Mouse (Mus musculus) heart, embryonic 12.5 days (tissue): ENCODE results near the gene Cilp2. TPM values are rescaled to one million over a fixed set of nuclear protein-coding genes. Genes with fewer than 3 reads are reported as not detected.

Experiments used
- ATAC-seq: fragments of 200-750 bp; cut with Nextera tagmentation; 2 replicates; pipeline ENCODE4 v1.8.0; 2017; ENCODE audit warnings: moderate TSS enrichment, moderate library complexity; ENCODE audit not compliant: insufficient number of reproducible peaks, low FRiP score
- H3K27ac ChIP-seq: fragments of 300-500 bp; sonication (generic); 2 replicates; pipeline ENCODE4 v1.5.1; 2016; ENCODE audit warnings: mild to moderate bottlenecking, moderate library complexity; ENCODE audit not compliant: poor library complexity, severe bottlenecking
- H3K27me3 ChIP-seq: fragments of 300-500 bp; sonication (generic); replicated peaks from 2 replicates; pipeline ENCODE4 v1.6.1; 2016; ENCODE audit warnings: mild to moderate bottlenecking, moderate library complexity
- H3K36me3 ChIP-seq: fragments of 300-500 bp; sonication (generic); 2 replicates; pipeline ENCODE4 v1.6.1; 2016; ENCODE audit warnings: mild to moderate bottlenecking, moderate library complexity
- H3K4me1 ChIP-seq: fragments of 300-500 bp; sonication (generic); replicated peaks from 2 replicates; pipeline ENCODE4 v1.6.1; 2016; ENCODE audit warnings: mild to moderate bottlenecking
- H3K4me2 ChIP-seq: fragments of 300-500 bp; sonication (generic); 2 replicates; pipeline ENCODE4 v1.6.1; 2016; ENCODE audit warnings: mild to moderate bottlenecking, moderate library complexity
- H3K4me3 ChIP-seq: fragments of 300-500 bp; sonication (generic); 2 replicates; pipeline ENCODE4 v1.5.1; 2016; ENCODE audit warnings: mild to moderate bottlenecking
- H3K9ac ChIP-seq: fragments of 300-500 bp; sonication (generic); 2 replicates; pipeline ENCODE4 v1.6.1; 2016; ENCODE audit warnings: mild to moderate bottlenecking, moderate library complexity
- H3K9me3 ChIP-seq: fragments of 300-500 bp; sonication (generic); replicated peaks from 2 replicates; pipeline ENCODE4 v1.6.1; 2016; ENCODE audit warnings: mild to moderate bottlenecking, moderate library complexity
- WGBS: fragments of 180-500 bp; shearing (Covaris S2); methylation state at CpG from one replicate; pipeline ENCODE4 v1.1.7; 2016; 5-methylcytosine and 5-hydroxymethylcytosine counted together
- polyA plus RNA-seq: library from polyadenylated mRNA; unstranded; fragments of >200 nt; fragmentation: Nextera tagmentation; extraction: Ambion mirVana; gene quantifications from 2 replicates; pipeline ENCODE4 v1.2.1, GENCODE M21; 2016

The Cilp2 gene
- polyA plus RNA-seq, 1 experiment from 2014 or later, result 0.78 TPM

DNA sequence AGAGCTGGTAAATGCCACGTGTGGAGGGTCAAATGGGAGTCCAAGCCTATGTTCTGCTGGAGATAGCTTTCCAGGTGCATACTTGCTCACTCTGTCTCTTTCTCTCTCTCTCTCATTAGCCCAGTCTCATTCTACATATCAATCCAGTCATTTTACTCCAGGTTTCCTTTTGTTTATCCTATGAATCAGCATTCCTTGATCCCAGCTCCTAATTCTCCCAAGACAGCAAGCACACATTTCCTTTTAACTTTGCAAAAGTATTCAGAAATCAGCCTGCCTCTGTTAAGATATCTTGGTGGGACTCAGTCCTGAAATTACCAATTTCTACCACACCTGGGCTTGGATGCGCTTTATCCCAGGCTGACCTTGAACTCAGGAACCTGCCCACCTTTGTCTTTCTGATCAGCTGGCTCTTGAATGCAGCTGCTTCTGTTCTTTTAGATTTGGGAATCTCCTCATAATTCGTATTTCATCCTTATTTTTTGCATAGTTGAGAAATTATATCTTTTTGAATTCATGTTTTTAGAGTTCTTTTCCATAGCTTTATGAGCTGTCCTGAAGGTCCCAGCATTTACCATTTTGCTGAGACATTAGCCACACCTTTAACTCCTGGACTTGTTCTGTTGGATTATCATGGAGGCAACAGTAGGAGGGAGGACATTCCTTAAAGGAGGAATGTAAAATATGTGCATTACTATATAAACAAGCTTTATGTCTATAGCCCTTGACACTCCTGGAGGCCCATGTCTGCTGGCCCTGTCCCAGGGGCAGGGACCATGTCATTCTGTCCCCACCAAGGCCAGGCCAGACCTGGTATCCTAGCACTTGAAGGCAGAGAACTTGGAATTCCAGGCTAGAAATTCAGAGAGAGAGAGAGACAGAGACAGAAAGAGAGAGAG lies 40.1 kb downstream of the Cilp2 start:
- H3K36me3 ChIP-seq, result no peaks in the 10 kb centered on the region
- H3K27ac ChIP-seq, result no peak overlapping the region
- H3K4me2 ChIP-seq, result no peak overlapping the region
- H3K9me3 ChIP-seq, result no peaks in the 10 kb centered on the region
- H3K4me1 ChIP-seq, result peaks cover 18% of the 10 kb centered on the region
- WGBS, result 68% methylated on average over 3 of the region's 3 CpGs
- H3K9ac ChIP-seq, result no peak overlapping the region
- no peak overlapping the region for H3K4me3 ChIP-seq
- H3K27me3 ChIP-seq, result no peaks in the 10 kb centered on the region
- ATAC-seq, result no peak

- no peak overlapping the region for H3K27ac ChIP-seq
- WGBS, result 73% methylated on average over 8 of the region's 8 CpGs
- no peaks in the 10 kb centered on the region for H3K36me3 ChIP-seq
- no peaks in the 10 kb centered on the region for H3K9me3 ChIP-seq
- H3K4me3 ChIP-seq, result no peak overlapping the region
- no peak overlapping the region for H3K4me2 ChIP-seq
- ATAC-seq, result no peak
- H3K9ac ChIP-seq, result no peak overlapping the region
- H3K4me1 ChIP-seq, result peaks cover 6% of the 10 kb centered on the region; the same call in 1 of the 2 replicates
- no peaks in the 10 kb centered on the region for H3K27me3 ChIP-seq
Observed at GRCm38 (mm10) chr8:69837057-69837682, 50.3 kb downstream of the Cilp2 start.

- Histone ChIP-seq H3K36me3 (no peaks in the 10 kb centered on the region), H3K9ac (peak within 1 kb of the TSS; percentile 71), H3K27me3 (no peaks in the 10 kb centered on the region), H3K4me1 (peaks cover 10% of the 10 kb centered on the region; the same call in 1 of the 2 replicates), H3K9me3 (no peaks in the 10 kb centered on the region), H3K4me3 (peak within 1 kb of the TSS; percentile 59), H3K4me2 (peak within 1 kb of the TSS; percentile 91), H3K27ac (0 out of 2 replicates have a peak within 1 kb of the TSS, but pooled peaks have one; percentile 41)
- ATAC-seq, result peak; percentile 89
- WGBS, result under 1% methylated on average over 38 of the region's 38 CpGs
Observed at GRCm38 (mm10) chr8:69832298-69832853, 55.1 kb downstream of the Cilp2 start, which contains the start of gene Pbx4. TSS of gene Pbx4 (plus strand) at chr8:69832491.

Other genes starting within 250 kb of the Cilp2 start
- 2.0 and 2.2 TPM in 2 replicates for gene Zfp964, start 233.2 kb downstream of the Cilp2 start, polyA plus RNA-seq
- gene Zfp869, start 177.0 kb downstream of the Cilp2 start, polyA plus RNA-seq, result 21.2 and 22.0 TPM in 2 replicates
- gene Zfp963, start 137.7 kb downstream of the Cilp2 start, polyA plus RNA-seq, result 2.9 and 3.3 TPM in 2 replicates
- gene Gm20422, start 112.8 kb downstream of the Cilp2 start, polyA plus RNA-seq, result 0.33 TPM in 1 of 2 replicates, not detected in the other
- 34.4 and 36.7 TPM in 2 replicates for gene Atp13a1, start 96.5 kb downstream of the Cilp2 start, polyA plus RNA-seq
- gene Zfp866, start 96.5 kb downstream of the Cilp2 start, polyA plus RNA-seq, result 16.9 and 18.0 TPM in 2 replicates
- 8.5 and 8.6 TPM in 2 replicates for gene Gmip, start 79.0 kb downstream of the Cilp2 start, polyA plus RNA-seq
- 0.32 and 0.36 TPM in 2 replicates for gene Lpar2, start 65.3 kb downstream of the Cilp2 start, polyA plus RNA-seq
- 4.7 TPM in 2 replicates for gene Pbx4, start 55.2 kb downstream of the Cilp2 start, polyA plus RNA-seq
- gene Tssk6, start 14.5 kb upstream of the Cilp2 start, polyA plus RNA-seq, result 1.9 and 3.1 TPM in 2 replicates
- gene Ndufa13, start 14.9 kb upstream of the Cilp2 start, polyA plus RNA-seq, result 309 and 314 TPM in 2 replicates
- 7.4 and 8.9 TPM in 2 replicates for gene Yjefn3, start 15.0 kb upstream of the Cilp2 start, polyA plus RNA-seq
- gene Gatad2a, start 108.7 kb upstream of the Cilp2 start, polyA plus RNA-seq, result 55.6 and 59.2 TPM in 2 replicates
- 39.9 and 42.1 TPM in 2 replicates for gene Mau2, start 155.0 kb upstream of the Cilp2 start, polyA plus RNA-seq
- 32.7 and 34.0 TPM in 2 replicates for gene Sugp1, start 155.1 kb upstream of the Cilp2 start, polyA plus RNA-seq
- gene Tm6sf2, start 185.2 kb upstream of the Cilp2 start, polyA plus RNA-seq, result 1.3 and 1.6 TPM in 2 replicates
- gene Hapln4, start 195.8 kb upstream of the Cilp2 start, polyA plus RNA-seq, result 0.11 and 0.24 TPM in 2 replicates
- 0.17 and 0.31 TPM in 2 replicates for gene Ncan, start 233.2 kb upstream of the Cilp2 start, polyA plus RNA-seq
- gene Nr2c2ap, start 243.6 kb upstream of the Cilp2 start, polyA plus RNA-seq, result 28.5 and 29.1 TPM in 2 replicates